ENCODE assay signal across 18 mouse cellular contexts in the genomic region with DNA sequence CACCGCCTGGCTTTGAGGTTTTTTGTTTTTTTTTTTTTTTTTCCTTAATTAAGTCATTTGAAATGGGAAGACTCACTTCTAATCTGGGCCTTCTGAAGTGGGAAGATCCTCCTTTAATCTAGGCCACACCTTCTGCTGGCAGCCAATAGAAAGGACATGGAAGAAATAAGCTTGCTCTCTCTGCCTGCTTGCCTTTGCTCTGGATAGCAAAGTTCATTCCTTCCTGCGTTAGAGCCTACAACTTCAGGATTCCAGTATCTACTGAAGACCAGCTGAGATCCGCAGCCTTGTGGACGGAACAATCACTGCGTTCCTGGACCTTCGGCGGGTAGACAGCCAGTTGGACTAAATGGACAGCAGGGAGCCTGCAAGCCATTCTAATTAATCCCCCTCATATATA.
"Had no signal": no experiment of that assay in that cellular context is flagged by ENCODE, and none has a peak within 500 bp of the region (broad histone marks: within the 10 kb centered on the region; RNA-seq: fewer than 3 reads in every experiment).

No protein-coding gene starts in this region.

- H3K4me3 ChIP-seq: hindbrain, embryonic 15.5 days; limb, embryonic 12.5 days; liver, embryonic 13.5 days; lung, embryonic 15.5 days; megakaryocyte, embryonic 14.5 days; neural tube, embryonic 13.5 days had no signal

- H3K27me3 ChIP-seq: hindbrain, embryonic 15.5 days; limb, embryonic 12.5 days; liver, embryonic 13.5 days; lung, embryonic 15.5 days; neural tube, embryonic 13.5 days had no signal

- ATAC-seq: liver, postnatal 0 days; midbrain, embryonic 16.5 days had no signal

- H3K4me2 ChIP-seq: hindbrain, embryonic 15.5 days; limb, embryonic 12.5 days; liver, embryonic 13.5 days; lung, embryonic 15.5 days; midbrain, embryonic 11.5 days; neural tube, embryonic 13.5 days had no signal

- H3K27ac ChIP-seq: hindbrain, embryonic 15.5 days; limb, embryonic 12.5 days; liver, embryonic 13.5 days; lung, embryonic 15.5 days; macrophage; neural tube, embryonic 13.5 days had no signal

- H3K9me3 ChIP-seq: hindbrain, embryonic 15.5 days; limb, embryonic 12.5 days; liver, embryonic 13.5 days; lung, embryonic 15.5 days; megakaryocyte, embryonic 14.5 days; neural tube, embryonic 13.5 days had no signal

- H3K36me3 ChIP-seq: liver, embryonic 13.5 days; lung, embryonic 15.5 days had no signal

- DNase-seq: layer of hippocampus, postnatal 36 days; liver; liver, embryonic 13.5 days; liver, postnatal 0 days; lung, postnatal 14 days; retina, postnatal 1 day; right cerebral cortex, postnatal 4 days; spleen, adult 18-20 months; thymus, adult 18-20 months; thymus, postnatal 36 days had no signal

- H3K4me1 ChIP-seq: hindbrain, embryonic 15.5 days; lung, embryonic 15.5 days; neural tube, embryonic 13.5 days had no signal

- H3K9ac ChIP-seq: hindbrain, embryonic 15.5 days; limb, embryonic 12.5 days; liver, embryonic 13.5 days; liver, postnatal 0 days; lung, embryonic 15.5 days; neural tube, embryonic 13.5 days had no signal
